Mouse (Mus musculus) left cerebral cortex, adult 11 months (tissue): ENCODE measurements at regions not wholly inside any gene's neighbourhood (a gene's known extent, or its start where the extent isn't known, plus 50 kb on each side); places are given as distances from the start of the nearest gene placed in this dataset.
A peak's percentile ranks its signal among the peaks of the same experiment; 100 is the strongest.

ENCODE experiments used
- DNase-seq: peaks from one replicate; pipeline ENCODE4 v3.0.0; 2022; ENCODE audit warnings: low spot score

GRCm38 (mm10) chr11:51911481-51911880 is 54.0 kb upstream of the Jade2 start:
- no peak for DNase-seq

GRCm38 (mm10) chr11:51915656-51916032 is 51.8 kb upstream of the Cdkn2aipnl start:
- no peak for DNase-seq

DNA sequence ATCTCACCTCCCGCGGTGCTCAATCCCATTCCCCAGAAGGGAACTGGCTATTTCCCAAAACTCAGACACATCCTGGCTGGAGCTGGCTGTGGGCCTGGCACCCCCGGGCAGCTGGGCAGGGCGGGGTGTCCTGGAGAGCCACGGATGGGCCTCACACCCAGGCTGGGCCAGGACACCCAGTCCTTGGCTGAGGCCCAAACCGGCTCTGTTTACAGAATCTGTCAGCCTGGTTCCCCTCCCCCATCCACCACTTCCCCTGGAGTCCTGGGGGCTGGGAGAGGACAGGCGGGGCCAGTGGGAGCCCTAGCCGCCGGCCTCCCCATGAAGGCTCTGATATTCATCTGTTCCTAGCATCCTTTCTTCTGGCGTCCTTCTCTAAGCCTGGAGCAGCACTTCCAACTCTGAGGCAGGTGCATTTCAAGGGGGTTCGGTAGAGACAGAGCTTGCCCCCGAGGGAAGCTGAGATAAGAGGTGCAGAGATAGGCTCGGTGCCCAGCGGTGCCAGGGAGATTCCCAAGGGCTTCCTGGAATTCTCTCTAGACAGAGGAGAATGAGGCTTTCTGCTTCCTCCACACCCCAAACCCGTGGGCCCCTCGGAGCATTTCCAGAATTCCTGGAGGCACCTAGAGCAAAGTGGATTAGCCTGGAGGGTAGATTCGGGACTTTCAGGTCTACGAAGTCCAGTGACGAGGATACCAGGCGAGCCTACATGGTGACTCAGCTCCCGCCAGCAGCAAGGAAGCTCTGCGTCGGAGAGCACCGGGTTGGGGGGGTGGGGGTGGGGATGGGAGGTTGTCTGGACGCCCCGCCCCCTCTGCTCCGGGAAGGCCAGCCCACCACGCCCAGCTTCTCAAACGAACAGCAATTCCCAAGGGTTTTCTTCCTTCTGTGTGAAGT is 51.2 kb upstream of the Cdkn2aipnl start:
- peak; percentile 87 for DNase-seq
